Mouse (Mus musculus): ENCODE data around the gene Cdkl1. TPM values are rescaled to one million over a fixed set of nuclear protein-coding genes. Genes with fewer than 3 reads are reported as not detected.

The Cdkl1 gene
- total and polyA plus RNA-seq, 3 experiments, result 0.08 to 0.32 TPM; not detected in 1

DNA sequence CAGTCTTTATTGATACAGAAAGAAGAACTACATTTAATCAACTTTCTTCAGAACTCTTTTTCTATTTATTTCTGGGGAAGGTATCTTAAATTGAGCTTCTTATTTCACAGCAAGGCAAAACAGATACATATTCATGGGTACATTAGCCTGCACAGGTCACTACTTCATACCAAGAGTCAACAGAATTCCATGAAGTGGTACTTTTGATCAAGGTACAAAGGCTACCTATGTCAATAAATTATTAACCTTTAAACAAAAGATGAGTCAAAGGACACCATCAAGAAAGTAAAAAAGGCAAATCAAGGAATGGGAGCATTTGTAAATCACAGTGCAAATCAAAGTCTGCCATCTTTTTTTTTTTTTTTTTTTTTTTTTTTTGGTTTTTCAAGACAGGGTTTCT, 77.4 kb downstream of the Cdkl1 start:
- Histone ChIP-seq H3K27ac (ENCODE audit: control insufficient read depth, low read depth, low read length) (no peak overlapping the region), H3K79me2 (ENCODE audit: control insufficient read depth, insufficient read depth, low read length, poor library complexity) (no peaks in the 10 kb centered on the region), H3K27me3 (ENCODE audit: control insufficient read depth in 1 of 2, insufficient read depth in 2 of 2, low read length in 2 of 2) (no peaks in the 10 kb centered on the region), H3K4me3 (ENCODE audit: control insufficient read depth in 1 of 2, insufficient read depth in 1 of 2, low read depth in 2 of 2, low read length in 2 of 2) (no peak overlapping the region), H3K9me3 (replicated peaks; ENCODE audit: insufficient read depth, low read length) (no peaks in the 10 kb centered on the region), H3K36me3 (ENCODE audit: control insufficient read depth in 1 of 2, insufficient read depth in 2 of 2, low read length in 2 of 2) (peaks cover 0 to 2% of the 10 kb centered on the region in 2 experiments; a peak in 3 of 4 replicates), H3K9ac (ENCODE audit: control insufficient read depth, low read depth, low read length, poor library complexity, severe bottlenecking) (no peak overlapping the region), H3K4me1 (ENCODE audit: control insufficient read depth in 1 of 2, insufficient read depth in 2 of 2, low read length in 2 of 2) (no peaks in the 10 kb centered on the region)
- no peak for DNase-seq (ENCODE audit: low read depth, low spot score)
- TF ChIP-seq ZMIZ1 (IDR thresholded peaks at IDR 0.05; ENCODE audit: low read depth, low read length), result no peak
- 0 out of 2 replicates have a peak, but pooled peaks have one; percentile 12 for TF ChIP-seq ZNF384 (IDR thresholded peaks at IDR 0.05; ENCODE audit: low read depth, low read length)

DNA sequence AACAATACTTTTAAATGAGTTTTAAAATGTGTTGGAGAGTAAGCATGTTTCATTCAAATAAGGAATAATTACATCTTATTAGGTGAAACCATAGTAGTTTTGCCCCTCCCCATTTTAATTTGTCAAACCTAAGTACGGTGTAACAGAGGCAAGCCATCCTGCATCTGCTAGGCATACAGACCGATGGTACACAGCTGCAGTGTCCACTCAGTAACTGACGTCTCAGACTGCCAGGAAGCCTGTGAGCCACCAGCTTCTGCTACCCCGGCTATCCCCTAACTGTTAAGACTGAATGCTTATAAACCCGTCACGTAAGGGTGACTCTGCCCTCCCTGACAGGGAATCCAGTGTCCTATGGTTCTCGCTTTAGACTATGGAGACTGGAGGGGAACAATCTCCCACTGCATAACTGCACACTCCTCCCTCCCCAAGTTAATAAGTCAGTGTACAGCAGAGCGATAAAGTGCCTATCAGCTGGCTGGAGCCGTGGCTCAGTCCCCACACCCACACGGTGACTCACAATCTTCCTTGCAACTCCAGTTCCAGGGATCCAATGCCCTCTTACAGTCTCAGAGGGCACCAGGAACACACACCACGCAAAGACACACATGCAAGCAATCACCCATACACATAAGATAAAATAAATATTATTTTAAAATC, 86.1 kb downstream of the Cdkl1 start:
- Histone ChIP-seq H3K27me3 (ENCODE audit: control insufficient read depth in 1 of 2, insufficient read depth in 2 of 2, low read length in 2 of 2) (no peaks in the 10 kb centered on the region), H3K27ac (ENCODE audit: control insufficient read depth, low read depth, low read length) (no peak overlapping the region), H3K79me2 (ENCODE audit: control insufficient read depth, insufficient read depth, low read length, poor library complexity) (no peaks in the 10 kb centered on the region), H3K9me3 (replicated peaks; ENCODE audit: insufficient read depth, low read length) (no peaks in the 10 kb centered on the region), H3K4me3 (ENCODE audit: control insufficient read depth in 1 of 2, insufficient read depth in 1 of 2, low read depth in 2 of 2, low read length in 2 of 2) (no peak overlapping the region), H3K4me1 (ENCODE audit: control insufficient read depth in 1 of 2, insufficient read depth in 2 of 2, low read length in 2 of 2) (no peaks in the 10 kb centered on the region), H3K36me3 (ENCODE audit: control insufficient read depth in 1 of 2, insufficient read depth in 2 of 2, low read length in 2 of 2) (peaks cover 0 to 6% of the 10 kb centered on the region in 2 experiments; a peak in 2 of 4 replicates), H3K9ac (ENCODE audit: control insufficient read depth, low read depth, low read length, poor library complexity, severe bottlenecking) (no peak overlapping the region)
- no peak for DNase-seq (ENCODE audit: low read depth, low spot score)
- TF ChIP-seq CHD1 (IDR thresholded peaks at IDR 0.05; ENCODE audit: low read depth, low read length), result no peak
- no peak for TF ChIP-seq JUND (IDR thresholded peaks at IDR 0.05; ENCODE audit: low read depth, low read length)
- TF ChIP-seq ZNF384 (IDR thresholded peaks at IDR 0.05; ENCODE audit: low read depth, low read length), result no peak

DNA sequence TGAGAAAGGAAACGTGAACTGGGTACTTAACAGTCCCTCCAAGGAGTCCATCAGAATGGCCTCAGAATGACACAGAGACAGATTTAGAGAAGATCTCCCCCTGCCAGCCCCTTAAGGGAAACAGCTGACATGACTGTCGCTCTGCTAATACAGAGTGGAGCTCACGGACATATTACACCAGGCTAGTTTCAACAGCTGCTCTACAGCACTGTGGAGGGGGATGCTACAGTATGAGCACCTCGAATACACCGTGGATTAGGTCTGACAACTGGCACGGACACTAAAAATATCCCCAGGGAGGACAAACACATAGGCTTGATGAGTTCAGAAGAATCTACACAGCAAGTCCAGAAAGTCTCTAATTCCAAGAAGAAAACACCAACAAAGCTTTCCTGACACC, 92.7 kb downstream of the Cdkl1 start:
- no peak overlapping the region for H3K27ac ChIP-seq (ENCODE audit: control insufficient read depth, low read depth, low read length)
- H3K36me3 ChIP-seq (ENCODE audit: control insufficient read depth in 1 of 2, insufficient read depth in 2 of 2, low read length in 2 of 2), result peaks cover 0 to 2% of the 10 kb centered on the region in 2 experiments; a peak in 2 of 4 replicates
- no peak for TF ChIP-seq CTCF (IDR thresholded peaks at IDR 0.05 in 2 of 3, conservative IDR thresholded peaks at IDR 0.05 in 1 of 3; ENCODE audit: control insufficient read depth in 1 of 3, insufficient read depth in 1 of 3, low read depth in 2 of 3, low read length in 3 of 3, poor library complexity in 1 of 3, severe bottlenecking in 1 of 3)
- TF ChIP-seq NELFE (IDR thresholded peaks at IDR 0.05; ENCODE audit: low read depth, low read length), result no peak
- no peak for TF ChIP-seq SMC3 (IDR thresholded peaks at IDR 0.05; ENCODE audit: low read depth, low read length)
- no peak for TF ChIP-seq ZNF384 (IDR thresholded peaks at IDR 0.05; ENCODE audit: low read depth, low read length)
- no peak for TF ChIP-seq MAX (IDR thresholded peaks at IDR 0.05; ENCODE audit: low read length)
- TF ChIP-seq KAT2A (conservative IDR thresholded peaks at IDR 0.05; ENCODE audit: low read depth, low read length), result no peak
- TF ChIP-seq USF1 (IDR thresholded peaks at IDR 0.05; ENCODE audit: low read depth, low read length), result no peak
- no peak for TF ChIP-seq RCOR1 (IDR thresholded peaks at IDR 0.05; ENCODE audit: low read depth, low read length)
- TF ChIP-seq SIN3A (IDR thresholded peaks at IDR 0.05; ENCODE audit: low read length), result no peak
- TF ChIP-seq EP300 (IDR thresholded peaks at IDR 0.05; ENCODE audit: low read depth in 1 of 2, low read length in 2 of 2), result no peak
- no peak for TF ChIP-seq TBP (IDR thresholded peaks at IDR 0.05; ENCODE audit: low read depth, low read length)
- TF ChIP-seq MYC (IDR thresholded peaks at IDR 0.05; ENCODE audit: low read depth, low read length), result no peak
- no peak for TF ChIP-seq MAZ (IDR thresholded peaks at IDR 0.05; ENCODE audit: low read depth, low read length)
- no peak for TF ChIP-seq USF2 (IDR thresholded peaks at IDR 0.05; ENCODE audit: borderline replicate concordance in 1 of 2, insufficient read depth in 1 of 2, low read depth in 1 of 2, low read length in 2 of 2)
- no peak for TF ChIP-seq MAFK (IDR thresholded peaks at IDR 0.05; ENCODE audit: borderline replicate concordance, low read depth, low read length)
- no peak for TF ChIP-seq MEF2A (IDR thresholded peaks at IDR 0.05; ENCODE audit: extremely low read depth, insufficient replicate concordance, low read depth, low read length, poor library complexity, severe bottlenecking)
- no peak for TF ChIP-seq E2F4 (IDR thresholded peaks at IDR 0.05; ENCODE audit: borderline replicate concordance, low read depth, low read length)
- TF ChIP-seq GABPA (IDR thresholded peaks at IDR 0.05; ENCODE audit: low read depth, low read length), result no peak
- no peak overlapping the region for H3K4me3 ChIP-seq (ENCODE audit: control insufficient read depth in 1 of 2, insufficient read depth in 1 of 2, low read depth in 2 of 2, low read length in 2 of 2)
- no peaks in the 10 kb centered on the region for H3K9me3 ChIP-seq (replicated peaks; ENCODE audit: insufficient read depth, low read length)
- H3K9ac ChIP-seq (ENCODE audit: control insufficient read depth, low read depth, low read length, poor library complexity, severe bottlenecking), result no peak overlapping the region
- no peak for DNase-seq (ENCODE audit: low read depth, low spot score)
- no peaks in the 10 kb centered on the region for H3K4me1 ChIP-seq (ENCODE audit: control insufficient read depth in 1 of 2, insufficient read depth in 2 of 2, low read length in 2 of 2)
- H3K27me3 ChIP-seq (ENCODE audit: control insufficient read depth in 1 of 2, insufficient read depth in 2 of 2, low read length in 2 of 2), result no peaks in the 10 kb centered on the region
- no peaks in the 10 kb centered on the region for H3K79me2 ChIP-seq (ENCODE audit: control insufficient read depth, insufficient read depth, low read length, poor library complexity)
